Mouse (Mus musculus) ES-Bruce4 (cell line): ENCODE data around the gene Wdfy3.

Source experiments
- CTCF ChIP-seq: IDR thresholded peaks from one replicate; pipeline ENCODE4 v1.8.1; 2011; ENCODE audit warnings: low read depth, low read length
- EP300 ChIP-seq: IDR thresholded peaks from 2 replicates; pipeline ENCODE4 v1.6.1; 2011; ENCODE audit warnings: low read depth, low read length; ENCODE audit not compliant: insufficient read depth

GRCm38 (mm10) chr5:101847323-101847722 lies 222.4 kb downstream of the Wdfy3 start:
- TF ChIP-seq CTCF (no peak), EP300 (peak; percentile 80)
